Mouse (Mus musculus) liver, embryonic 11.5 days (tissue): ENCODE results near the gene Poc5. TPM values are rescaled to one million over a fixed set of nuclear protein-coding genes. Genes with fewer than 3 reads are reported as not detected.

Experiments used
- ATAC-seq: fragments of 200-750 bp; cut with Nextera tagmentation; replicated peaks from 2 replicates; pipeline ENCODE4 v1.8.0; 2017; ENCODE audit warnings: moderate number of reproducible peaks, mild to moderate bottlenecking, moderate TSS enrichment, moderate library complexity; ENCODE audit not compliant: low FRiP score
- DNase-seq: peaks from one replicate; pipeline ENCODE4 v3.0.0-alpha.2; 2017; ENCODE audit warnings: low spot score
- H3K27ac ChIP-seq: fragments of 300-500 bp; sonication (generic); 2 replicates; pipeline ENCODE4 v1.5.1; 2014; ENCODE audit warnings: mild to moderate bottlenecking, low read depth, low read length, control low read depth
- H3K27me3 ChIP-seq: fragments of 300-500 bp; sonication (generic); replicated peaks from 2 replicates; pipeline ENCODE4 v1.6.1; 2014; ENCODE audit warnings: low read length, mixed read lengths; ENCODE audit not compliant: control insufficient read depth, insufficient read depth
- H3K36me3 ChIP-seq: fragments of 300-500 bp; sonication (generic); 2 replicates; pipeline ENCODE4 v1.6.1; 2014; ENCODE audit warnings: mild to moderate bottlenecking, low read length, moderate library complexity, mixed read lengths; ENCODE audit not compliant: control insufficient read depth, insufficient read depth
- H3K4me1 ChIP-seq: fragments of 300-500 bp; sonication (generic); replicated peaks from 2 replicates; pipeline ENCODE4 v1.6.1; 2014; ENCODE audit warnings: low read length, mixed read lengths; ENCODE audit not compliant: control insufficient read depth, insufficient read depth
- H3K4me2 ChIP-seq: fragments of 300-500 bp; sonication (generic); 2 replicates; pipeline ENCODE4 v1.6.1; 2014; ENCODE audit warnings: mild to moderate bottlenecking, control low read depth, moderate library complexity
- H3K4me3 ChIP-seq: fragments of 300-500 bp; sonication (generic); 2 replicates; pipeline ENCODE4 v1.5.1; 2014; ENCODE audit warnings: low read depth, low read length, control low read depth
- H3K9ac ChIP-seq: fragments of 300-500 bp; sonication (generic); 2 replicates; pipeline ENCODE4 v1.6.1; 2014; ENCODE audit warnings: low read depth, low read length, control low read depth
- H3K9me3 ChIP-seq: fragments of 300-500 bp; sonication (generic); 2 replicates; pipeline ENCODE4 v1.6.1; 2016; ENCODE audit warnings: low read length, inconsistent platforms, mixed read lengths; ENCODE audit not compliant: control insufficient read depth
- WGBS: fragments of 180-500 bp; shearing (Covaris S2); extraction: QIAGEN DNeasy Blood & Tissue Kit; methylation state at CpG from one replicate; pipeline ENCODE4 v1.1.7; 2014; 5-methylcytosine and 5-hydroxymethylcytosine counted together
- polyA plus RNA-seq: library from polyadenylated mRNA; unstranded; fragments of >200 nt; fragmentation: Nextera tagmentation; extraction: Ambion mirVana; gene quantifications from 2 replicates; pipeline ENCODE4 v1.2.1, GENCODE M21; 2014

Poc5 gene
- polyA plus RNA-seq, 1 experiment from 2014 or later = 15.9 TPM

- ATAC-seq (no peak), DNase-seq (no peak)
- Histone ChIP-seq H3K9ac (no peak overlapping the region), H3K4me2 (no peak overlapping the region), H3K27me3 (no peaks in the 10 kb centered on the region), H3K36me3 (peaks cover 6% of the 10 kb centered on the region), H3K9me3 (no peaks in the 10 kb centered on the region), H3K27ac (no peak overlapping the region), H3K4me3 (no peak overlapping the region), H3K4me1 (no peaks in the 10 kb centered on the region)
Measured at GRCm38 (mm10) chr13:96421230-96421629, 33.1 kb downstream of the Poc5 start.

- no peaks in the 10 kb centered on the region; the same call in 1 of the 2 replicates for H3K4me1 ChIP-seq
- H3K27me3 ChIP-seq = no peaks in the 10 kb centered on the region
- DNase-seq = no peak
- H3K9ac ChIP-seq = no peak overlapping the region
- no peak for ATAC-seq
- H3K27ac ChIP-seq = no peak overlapping the region
- no peaks in the 10 kb centered on the region for H3K9me3 ChIP-seq
- WGBS = 86% methylated on average over 12 of the region's 12 CpGs
- no peak overlapping the region for H3K4me3 ChIP-seq
- H3K36me3 ChIP-seq = no peaks in the 10 kb centered on the region
- no peak overlapping the region for H3K4me2 ChIP-seq
Measured at GRCm38 (mm10) chr13:96424496-96425274, 36.6 kb downstream of the Poc5 start.

GRCm38 (mm10) chr13:96426044-96426443 lies 38.0 kb downstream of the Poc5 start:
- no peaks in the 10 kb centered on the region; the same call in 1 of the 2 replicates for H3K4me1 ChIP-seq
- no peak overlapping the region for H3K9ac ChIP-seq
- H3K4me2 ChIP-seq = no peak overlapping the region
- H3K36me3 ChIP-seq = no peaks in the 10 kb centered on the region
- no peak for ATAC-seq
- DNase-seq = no peak
- no peak overlapping the region for H3K27ac ChIP-seq
- H3K27me3 ChIP-seq = no peaks in the 10 kb centered on the region
- H3K4me3 ChIP-seq = no peak overlapping the region
- no peaks in the 10 kb centered on the region for H3K9me3 ChIP-seq
- 66% methylated on average over 3 of the region's 3 CpGs for WGBS

DNA sequence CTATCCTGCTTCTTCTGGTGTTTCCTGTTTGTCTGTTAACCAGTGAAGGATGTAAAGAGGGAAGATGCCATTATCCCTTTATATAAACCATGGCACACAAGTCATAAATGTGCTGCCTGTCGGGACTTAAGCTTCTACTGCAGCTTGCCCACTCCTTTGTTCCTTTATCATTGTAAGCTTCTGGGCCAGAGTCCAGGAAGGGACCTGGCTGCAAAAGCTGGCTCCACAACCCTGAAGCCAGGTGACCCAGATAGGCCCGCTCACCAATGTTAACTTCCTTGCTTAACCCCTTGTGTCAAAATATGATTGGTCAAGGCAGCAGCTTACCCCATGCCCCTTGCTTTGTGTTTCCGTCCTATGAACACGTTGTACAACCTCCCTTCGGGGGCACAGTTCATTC lies 40.4 kb downstream of the Poc5 start:
- Histone ChIP-seq H3K9ac (no peak overlapping the region), H3K27ac (no peak overlapping the region), H3K4me3 (no peak overlapping the region), H3K4me1 (peaks cover 4% of the 10 kb centered on the region), H3K27me3 (no peaks in the 10 kb centered on the region), H3K36me3 (no peaks in the 10 kb centered on the region), H3K9me3 (no peaks in the 10 kb centered on the region), H3K4me2 (no peak overlapping the region)
- DNase-seq = no peak
- 78% methylated on average over 5 of the region's 5 CpGs for WGBS
- ATAC-seq = no peak

- H3K9ac ChIP-seq = no peak overlapping the region
- peak; percentile 71 for ATAC-seq
Measured at GRCm38 (mm10) chr13:96431595-96432156, 43.6 kb downstream of the Poc5 start.

GRCm38 (mm10) chr13:96432376-96432811 lies 44.3 kb downstream of the Poc5 start:
- Histone ChIP-seq H3K4me3 (no peak overlapping the region), H3K4me2 (no peak overlapping the region), H3K9ac (no peak overlapping the region), H3K4me1 (peaks cover 20% of the 10 kb centered on the region), H3K36me3 (no peaks in the 10 kb centered on the region), H3K27ac (no peak overlapping the region), H3K9me3 (no peaks in the 10 kb centered on the region), H3K27me3 (no peaks in the 10 kb centered on the region)
- 53% methylated on average over 3 of the region's 3 CpGs for WGBS
- ATAC-seq (no peak), DNase-seq (no peak)

More at GRCm38 (mm10) chr13:96431595-96432156, 43.6 kb downstream of the Poc5 start:
- 33% methylated on average over 12 of the region's 12 CpGs for WGBS
- Histone ChIP-seq H3K4me1 (peaks cover 19% of the 10 kb centered on the region), H3K4me3 (no peak overlapping the region), H3K36me3 (no peaks in the 10 kb centered on the region), H3K27me3 (no peaks in the 10 kb centered on the region), H3K4me2 (peak overlapping the region; percentile 12; the same call in 1 of the 2 replicates), H3K27ac (no peak overlapping the region), H3K9me3 (no peaks in the 10 kb centered on the region)
- DNase-seq = peak; percentile 80

DNA sequence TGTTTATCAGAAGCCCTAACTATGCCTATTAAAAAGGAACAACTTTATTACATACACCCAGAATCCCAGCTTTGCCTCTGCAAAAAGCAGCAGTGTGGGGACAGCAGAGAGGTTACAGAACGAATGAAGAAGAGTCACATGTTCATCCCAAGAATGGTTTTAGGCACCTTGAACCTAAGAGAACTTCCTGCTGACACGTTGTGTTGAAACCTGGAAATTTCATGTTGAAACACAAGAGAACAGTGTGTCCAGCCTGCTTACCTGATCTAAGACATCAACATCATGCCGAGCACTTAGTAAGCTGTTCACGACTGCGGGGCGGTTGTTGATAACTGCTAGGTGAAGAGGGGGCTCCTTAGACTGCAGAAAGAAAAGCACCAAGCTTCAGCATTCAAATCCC lies 44.9 kb downstream of the Poc5 start:
- no peaks in the 10 kb centered on the region for H3K9me3 ChIP-seq
- 73% methylated on average over 6 of the region's 6 CpGs for WGBS
- peaks cover 20% of the 10 kb centered on the region for H3K4me1 ChIP-seq
- H3K27me3 ChIP-seq = no peaks in the 10 kb centered on the region
- no peak overlapping the region for H3K27ac ChIP-seq
- no peak for DNase-seq
- ATAC-seq = no peak
- no peak overlapping the region for H3K4me3 ChIP-seq
- no peaks in the 10 kb centered on the region for H3K36me3 ChIP-seq
- no peak overlapping the region for H3K9ac ChIP-seq
- no peak overlapping the region for H3K4me2 ChIP-seq

DNA sequence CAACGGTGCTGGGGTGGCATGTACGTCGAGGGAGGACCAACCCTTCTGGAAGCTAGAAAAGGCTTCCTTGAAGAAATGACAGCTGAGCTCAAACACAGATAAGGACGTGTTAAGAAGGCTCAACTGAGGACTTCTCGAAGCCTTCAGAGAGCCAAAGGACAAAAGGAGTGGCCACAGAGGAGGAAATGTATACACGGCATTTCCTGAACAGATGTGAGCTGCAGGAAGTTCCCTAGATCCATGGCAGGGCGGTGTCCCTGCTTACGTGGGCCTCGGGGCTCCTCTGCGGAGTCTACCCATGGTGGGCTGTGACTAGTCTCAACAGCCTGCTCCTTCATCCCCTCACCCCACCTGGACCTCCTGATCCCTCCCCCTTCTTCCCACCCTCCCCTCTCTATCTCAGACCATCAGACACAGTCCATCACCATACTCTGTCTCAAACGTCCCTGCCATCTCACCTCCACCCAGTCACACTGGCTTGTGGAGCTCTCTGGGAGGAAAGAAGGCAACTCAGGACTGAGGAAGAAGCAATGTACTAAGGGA lies 45.6 kb downstream of the Poc5 start:
- Histone ChIP-seq H3K27me3 (no peaks in the 10 kb centered on the region), H3K27ac (0 out of 2 replicates have a peak overlapping the region, but pooled peaks have one; percentile 25), H3K9ac (no peak overlapping the region), H3K4me3 (no peak overlapping the region), H3K4me1 (peaks cover 20% of the 10 kb centered on the region), H3K4me2 (no peak overlapping the region), H3K36me3 (no peaks in the 10 kb centered on the region), H3K9me3 (no peaks in the 10 kb centered on the region)
- ATAC-seq (no peak; the same call in 1 of the 2 replicates), DNase-seq (no peak)
- 27% methylated on average over 11 of the region's 11 CpGs for WGBS
